Mouse (Mus musculus) regulatory T cell (primary cell): ENCODE data around the gene Aif1l.
"Not testable (repeated sequence)": the region's sequence is repeated elsewhere in the genome, so short reads cannot be mapped to it uniquely, and the experiment has no call there.

ENCODE experiments used
- in situ Hi-C: fragments of 300-600 bp; cut with MboI, MseI; formaldehyde crosslinking; loops from one replicate; pipeline ENCODE4 v1.15.1; 2025; ENCODE audit warnings: high pct_unique_total_duplicates

Aif1l gene

GRCm38 (mm10) chr2:31950058-31950871, at the start of gene Aif1l:
Aif1l (plus strand) TSS chr2:31950139.
- in situ Hi-C loops = loop anchor here (10.0 kb wide), 1 partner anchor 585 kb away; the partner anchor contains the start of gene Fam102a

- in situ Hi-C loops = no loop called here
These were observed 49.0 kb upstream of the Aif1l start for GRCm38 (mm10) chr2:31900932-31901331.

GRCm38 (mm10) chr2:31901659-31902362, 48.1 kb upstream of the Aif1l start:
- in situ Hi-C loops = no loop called here

GRCm38 (mm10) chr2:31904089-31904488, 45.9 kb upstream of the Aif1l start:
- in situ Hi-C loops = no loop called here

- in situ Hi-C loops = no loop called here
These were observed 45.3 kb upstream of the Aif1l start for GRCm38 (mm10) chr2:31904622-31905021.

GRCm38 (mm10) chr2:31905682-31906081, 44.3 kb upstream of the Aif1l start:
- in situ Hi-C loops = no loop called here

- in situ Hi-C loops = no loop called here
These were observed 43.5 kb upstream of the Aif1l start for GRCm38 (mm10) chr2:31906407-31906806.

GRCm38 (mm10) chr2:31912575-31912974, 37.4 kb upstream of the Aif1l start:
- in situ Hi-C loops = no loop called here

GRCm38 (mm10) chr2:31914213-31914612, 35.7 kb upstream of the Aif1l start:
- in situ Hi-C loops = not testable (repeated sequence)

GRCm38 (mm10) chr2:31915112-31915511, 34.8 kb upstream of the Aif1l start:
- in situ Hi-C loops = no loop called here

- in situ Hi-C loops = no loop called here
These were observed 32.3 kb upstream of the Aif1l start for GRCm38 (mm10) chr2:31917636-31918035.

- in situ Hi-C loops = no loop called here
These were observed 26.3 kb upstream of the Aif1l start for GRCm38 (mm10) chr2:31923645-31924044.

- in situ Hi-C loops = no loop called here
These were observed 25.1 kb upstream of the Aif1l start for GRCm38 (mm10) chr2:31924811-31925210.

GRCm38 (mm10) chr2:31925936-31926335, 24.0 kb upstream of the Aif1l start:
- in situ Hi-C loops = no loop called here

- in situ Hi-C loops = no loop called here
These were observed 20.3 kb upstream of the Aif1l start for GRCm38 (mm10) chr2:31929664-31930063.

GRCm38 (mm10) chr2:31934551-31934950, 15.4 kb upstream of the Aif1l start:
- in situ Hi-C loops = no loop called here

GRCm38 (mm10) chr2:31935054-31935453, 14.9 kb upstream of the Aif1l start:
- in situ Hi-C loops = no loop called here

GRCm38 (mm10) chr2:31938298-31938697, 11.6 kb upstream of the Aif1l start:
- in situ Hi-C loops = no loop called here

- in situ Hi-C loops = loop anchor here (10.0 kb wide), 1 partner anchor 1458 kb away; no protein-coding TSS in a partner anchor
These were observed 6.9 kb upstream of the Aif1l start for GRCm38 (mm10) chr2:31943011-31943410.

- in situ Hi-C loops = loop anchor here (10.0 kb wide), 1 partner anchor 1461 kb away; no protein-coding TSS in a partner anchor
These were observed 4.4 kb upstream of the Aif1l start for GRCm38 (mm10) chr2:31945580-31945979.

GRCm38 (mm10) chr2:31948392-31948791, 1.5 kb upstream of the Aif1l start:
- in situ Hi-C loops = loop anchor here (10.0 kb wide), 1 partner anchor 1464 kb away; no protein-coding TSS in a partner anchor

- in situ Hi-C loops = loop anchor here (10.0 kb wide), 1 partner anchor 1464 kb away; no protein-coding TSS in a partner anchor
These were observed 1.1 kb upstream of the Aif1l start for GRCm38 (mm10) chr2:31948801-31949200.
